Mouse (Mus musculus) limb, embryonic 10.5 days (tissue): ENCODE results near the gene Tmem94. TPM values are rescaled to one million over a fixed set of nuclear protein-coding genes. Genes with fewer than 3 reads are reported as not detected.
A peak's percentile ranks its signal among the peaks of the same experiment; 100 is the strongest.

Experiments
- DNase-seq: peaks from one replicate; pipeline ENCODE4 v3.0.0-alpha.2; 2017; ENCODE audit warnings: low spot score
- H3K27ac ChIP-seq: fragments of 300-500 bp; sonication (generic); 2 replicates; pipeline ENCODE4 v1.5.1; 2016; ENCODE audit warnings: mild to moderate bottlenecking
- H3K27me3 ChIP-seq: fragments of 300-500 bp; sonication (generic); 2 replicates; pipeline ENCODE4 v1.6.1; 2016; ENCODE audit warnings: low read depth, mild to moderate bottlenecking; ENCODE audit not compliant: poor library complexity, severe bottlenecking
- H3K36me3 ChIP-seq: fragments of 300-500 bp; sonication (generic); 2 replicates; pipeline ENCODE4 v1.6.1; 2016; ENCODE audit warnings: mild to moderate bottlenecking, moderate library complexity
- H3K4me1 ChIP-seq: fragments of 300-500 bp; sonication (generic); 2 replicates; pipeline ENCODE4 v1.6.1; 2016
- H3K4me3 ChIP-seq: fragments of 300-500 bp; sonication (generic); 2 replicates; pipeline ENCODE4 v1.5.1; 2016; ENCODE audit warnings: mild to moderate bottlenecking, moderate library complexity
- H3K9me3 ChIP-seq: fragments of 300-500 bp; sonication (generic); replicated peaks from 2 replicates; pipeline ENCODE4 v1.6.1; 2016; ENCODE audit warnings: mild to moderate bottlenecking
- WGBS: fragments of 180-500 bp; shearing (Covaris S2); methylation state at CpG from one replicate; pipeline ENCODE4 v1.1.7; 2016; 5-methylcytosine and 5-hydroxymethylcytosine counted together
- polyA plus RNA-seq: library from polyadenylated mRNA; unstranded; fragments of >200 nt; fragmentation: Nextera tagmentation; extraction: Ambion mirVana; gene quantifications from 2 replicates; pipeline ENCODE4 v1.2.1, GENCODE M21; 2016

Gene Tmem94
- polyA plus RNA-seq, 1 experiment from 2014 or later, result 37.7 TPM

DNA sequence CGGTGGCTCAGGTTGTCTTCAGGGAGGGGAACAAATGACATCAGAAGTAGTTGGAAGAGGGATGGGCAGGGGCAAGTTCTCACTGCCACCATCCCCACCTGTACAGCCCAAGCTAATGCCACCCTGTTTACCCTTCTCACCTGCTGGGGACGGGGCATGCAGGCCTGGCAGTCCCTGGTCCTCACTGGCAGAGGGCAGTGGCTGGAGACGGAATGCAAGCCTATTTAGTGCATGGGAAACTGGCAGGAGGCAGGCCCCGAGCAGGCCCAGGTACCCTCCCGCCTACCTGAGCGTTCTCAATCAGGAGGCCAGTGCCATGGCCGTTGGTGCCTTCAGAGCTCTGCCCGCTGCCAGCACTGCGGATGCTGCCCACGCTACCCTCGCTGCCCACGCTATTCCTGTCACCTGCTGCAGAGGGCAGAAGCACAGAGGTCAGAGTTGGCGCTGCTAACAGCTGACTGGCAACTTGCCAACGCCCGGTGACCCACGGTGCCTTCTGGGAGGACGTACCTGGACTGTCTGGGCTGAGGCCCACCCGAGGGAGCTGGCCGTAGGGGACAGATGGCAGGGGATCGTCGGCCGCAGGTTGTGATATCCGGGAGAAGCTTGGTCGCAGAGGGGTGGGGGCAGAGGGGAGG, 38.0 kb downstream of the Tmem94 start:
- no peaks in the 10 kb centered on the region for H3K9me3 ChIP-seq
- no peak for DNase-seq
- H3K36me3 ChIP-seq, result peaks cover 98% of the 10 kb centered on the region
- no peak overlapping the region for H3K4me3 ChIP-seq
- WGBS, result 95% methylated on average over 24 of the region's 24 CpGs
- peaks cover 8% of the 10 kb centered on the region; the same call in 1 of the 2 replicates for H3K4me1 ChIP-seq
- H3K27me3 ChIP-seq, result no peaks in the 10 kb centered on the region
- no peak overlapping the region for H3K27ac ChIP-seq

DNA sequence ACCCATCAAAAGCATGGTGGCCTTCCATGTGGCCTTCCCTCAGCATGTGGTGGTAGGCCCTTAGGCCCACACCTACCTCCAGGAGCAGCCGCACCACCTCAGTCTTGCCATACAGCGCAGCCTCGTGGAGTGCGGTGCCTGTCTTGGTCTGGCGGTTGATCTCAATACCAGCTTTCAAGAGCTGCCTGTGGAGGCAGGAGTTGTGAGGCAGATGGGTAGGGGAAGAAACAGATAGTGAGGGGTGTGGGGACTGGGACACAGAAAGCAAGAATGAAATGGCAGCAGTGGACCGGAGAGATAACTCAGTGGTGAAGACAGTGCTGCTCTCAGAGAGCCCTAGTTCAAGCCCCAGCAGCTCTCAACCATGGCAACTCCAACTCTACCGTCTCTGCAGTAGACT, 39.8 kb downstream of the Tmem94 start:
- H3K4me1 ChIP-seq, result peaks cover 26% of the 10 kb centered on the region
- no peak overlapping the region for H3K4me3 ChIP-seq
- DNase-seq, result no peak

DNA sequence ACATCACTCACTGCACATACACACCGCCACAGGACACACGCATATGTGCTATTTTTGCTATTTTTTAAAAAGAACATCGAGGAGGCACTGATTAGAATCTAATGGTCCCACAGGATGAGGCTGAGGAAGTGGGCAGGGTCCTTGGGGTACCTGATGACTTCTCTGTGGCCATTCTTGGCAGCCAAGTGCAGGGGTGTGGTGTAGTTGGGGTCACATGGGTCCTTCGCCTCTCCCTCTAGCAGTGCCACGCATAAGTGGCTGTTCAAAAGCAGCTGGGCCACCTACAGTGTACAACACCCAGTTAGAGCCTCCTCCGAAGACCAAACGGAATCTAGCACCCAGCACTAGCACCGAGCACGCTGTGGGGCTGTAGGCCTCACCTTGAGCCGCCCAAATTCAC, 40.9 kb downstream of the Tmem94 start:
- H3K36me3 ChIP-seq, result peaks cover 98% of the 10 kb centered on the region
- H3K4me1 ChIP-seq, result peaks cover 37% of the 10 kb centered on the region
- H3K9me3 ChIP-seq, result no peaks in the 10 kb centered on the region
- DNase-seq, result no peak
- H3K27ac ChIP-seq, result no peak overlapping the region
- no peak overlapping the region for H3K4me3 ChIP-seq
- WGBS, result 95% methylated on average over 10 of the region's 10 CpGs
- H3K27me3 ChIP-seq, result no peaks in the 10 kb centered on the region

More for the DNA sequence above, 39.8 kb downstream of the Tmem94 start:
- Histone ChIP-seq H3K27me3 (no peaks in the 10 kb centered on the region), H3K9me3 (no peaks in the 10 kb centered on the region), H3K27ac (no peak overlapping the region), H3K36me3 (peaks cover 98% of the 10 kb centered on the region)
- 91% methylated on average over 7 of the region's 7 CpGs for WGBS

DNA sequence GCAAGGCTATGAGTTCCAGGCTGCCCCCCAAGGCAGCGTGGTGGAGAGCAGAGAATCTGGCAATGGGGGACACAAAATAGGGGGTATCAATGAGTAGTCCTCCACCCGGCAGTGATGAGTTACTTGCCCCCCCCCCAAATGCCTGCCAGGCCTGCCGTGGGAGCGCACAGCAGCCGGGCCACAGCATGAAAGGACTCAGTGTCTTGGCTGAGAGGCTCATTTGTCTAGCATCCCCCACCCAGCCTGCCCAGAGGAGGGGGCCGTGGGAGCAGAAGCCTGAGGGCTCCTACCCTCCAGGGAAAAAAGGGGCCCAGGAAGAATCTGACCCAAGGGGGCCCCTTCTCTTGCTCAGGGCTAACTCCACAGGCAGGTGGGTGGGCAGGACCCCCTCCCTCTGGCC, 42.1 kb downstream of the Tmem94 start:
- no peak overlapping the region; the same call in 1 of the 2 replicates for H3K27ac ChIP-seq
- no peak overlapping the region for H3K4me3 ChIP-seq
- DNase-seq, result no peak
- H3K9me3 ChIP-seq, result no peaks in the 10 kb centered on the region
- H3K4me1 ChIP-seq, result peaks cover 48% of the 10 kb centered on the region
- WGBS, result 93% methylated on average over 6 of the region's 6 CpGs
- H3K27me3 ChIP-seq, result no peaks in the 10 kb centered on the region
- peaks cover 97% of the 10 kb centered on the region for H3K36me3 ChIP-seq

DNA sequence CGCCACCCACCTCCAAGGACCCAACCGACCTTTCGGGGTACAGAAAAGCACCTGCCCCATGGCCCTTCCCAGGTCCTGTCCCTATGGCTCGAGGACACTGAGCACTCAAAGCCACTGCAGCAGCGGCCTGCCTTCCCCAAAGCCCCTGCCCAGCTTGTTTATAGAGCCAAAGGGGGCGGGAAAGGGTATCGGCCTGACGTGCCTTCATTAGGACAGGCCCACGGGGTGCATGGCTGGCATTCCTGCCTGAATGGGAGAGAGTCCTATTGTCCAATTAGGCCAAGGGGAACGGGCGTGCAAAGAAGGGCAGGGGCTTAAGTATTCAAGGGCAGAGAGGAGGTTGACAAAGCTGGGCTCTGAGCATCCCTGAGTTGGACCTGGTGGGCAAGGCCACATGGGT, 42.7 kb downstream of the Tmem94 start:
- H3K27ac ChIP-seq, result peak overlapping the region; percentile 27; the same call in 1 of the 2 replicates
- H3K9me3 ChIP-seq, result no peaks in the 10 kb centered on the region
- DNase-seq, result no peak
- peaks cover 55% of the 10 kb centered on the region for H3K4me1 ChIP-seq
- no peak overlapping the region for H3K4me3 ChIP-seq
- WGBS, result 81% methylated on average over 11 of the region's 11 CpGs
- no peaks in the 10 kb centered on the region for H3K27me3 ChIP-seq
- peaks cover 91% of the 10 kb centered on the region for H3K36me3 ChIP-seq

DNA sequence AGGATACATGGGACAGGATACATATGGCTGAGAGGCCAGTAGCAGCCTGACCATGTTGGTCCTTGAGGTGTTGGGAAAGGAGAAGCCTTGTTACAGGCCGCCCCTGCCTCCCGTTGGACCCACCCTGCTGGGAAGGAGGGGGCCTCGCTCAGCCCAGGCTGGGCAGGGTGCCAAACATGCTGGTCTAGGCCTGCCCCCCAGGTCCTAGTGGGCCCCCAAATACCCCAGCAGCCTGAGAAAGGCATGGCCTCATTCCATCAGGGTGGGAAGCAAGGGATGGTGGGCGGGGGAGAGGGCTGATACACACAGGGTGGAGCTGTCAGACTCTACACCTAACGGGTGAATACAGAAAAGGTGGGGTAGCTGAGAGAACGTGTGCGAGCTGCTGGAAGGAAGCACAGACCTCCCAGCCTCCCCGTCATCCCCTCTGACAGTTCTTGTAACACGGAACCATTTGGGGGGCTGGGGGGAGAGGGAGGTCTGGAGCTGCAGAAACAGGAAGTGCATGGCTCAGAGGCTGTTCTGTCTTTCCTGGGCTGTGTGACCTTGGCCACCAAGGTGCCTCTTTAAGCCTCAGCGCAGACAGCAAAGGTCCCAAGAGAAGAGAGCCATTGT, 43.6 kb downstream of the Tmem94 start:
- Histone ChIP-seq H3K27me3 (no peaks in the 10 kb centered on the region), H3K4me3 (no peak overlapping the region), H3K36me3 (peaks cover 82% of the 10 kb centered on the region), H3K9me3 (no peaks in the 10 kb centered on the region), H3K4me1 (peaks cover 57% of the 10 kb centered on the region), H3K27ac (peak overlapping the region; percentile 47)
- WGBS, result 60% methylated on average over 10 of the region's 10 CpGs
- DNase-seq, result no peak

DNA sequence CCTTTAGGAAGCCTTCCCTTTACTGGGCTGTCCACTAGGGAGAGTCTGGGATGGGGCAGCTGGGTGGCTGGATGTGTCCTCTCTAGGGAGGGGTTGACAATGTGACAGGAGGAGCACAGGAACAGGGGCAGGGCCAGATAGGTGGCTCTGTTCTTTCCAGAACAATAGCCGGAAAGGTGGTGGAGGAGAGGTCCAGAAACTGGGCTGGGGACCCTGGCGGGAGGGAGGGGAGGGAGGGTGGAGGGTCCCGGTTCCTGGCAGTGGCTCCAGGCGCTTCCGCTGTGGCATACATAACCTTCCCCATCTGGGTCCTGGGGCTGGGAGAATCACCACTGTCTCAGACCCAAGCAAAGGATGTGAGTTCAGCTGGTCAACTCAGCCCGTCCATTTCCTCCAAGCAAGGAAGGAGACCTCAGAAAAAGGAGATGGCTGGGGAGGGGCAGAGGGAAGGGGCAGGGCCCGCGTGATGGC, 44.1 kb downstream of the Tmem94 start:
- no peak for DNase-seq
- Histone ChIP-seq H3K27me3 (no peaks in the 10 kb centered on the region), H3K36me3 (peaks cover 77% of the 10 kb centered on the region), H3K27ac (peak overlapping the region; percentile 47), H3K9me3 (no peaks in the 10 kb centered on the region), H3K4me1 (peaks cover 62% of the 10 kb centered on the region), H3K4me3 (no peak overlapping the region)
- WGBS, result 68% methylated on average over 8 of the region's 8 CpGs

DNA sequence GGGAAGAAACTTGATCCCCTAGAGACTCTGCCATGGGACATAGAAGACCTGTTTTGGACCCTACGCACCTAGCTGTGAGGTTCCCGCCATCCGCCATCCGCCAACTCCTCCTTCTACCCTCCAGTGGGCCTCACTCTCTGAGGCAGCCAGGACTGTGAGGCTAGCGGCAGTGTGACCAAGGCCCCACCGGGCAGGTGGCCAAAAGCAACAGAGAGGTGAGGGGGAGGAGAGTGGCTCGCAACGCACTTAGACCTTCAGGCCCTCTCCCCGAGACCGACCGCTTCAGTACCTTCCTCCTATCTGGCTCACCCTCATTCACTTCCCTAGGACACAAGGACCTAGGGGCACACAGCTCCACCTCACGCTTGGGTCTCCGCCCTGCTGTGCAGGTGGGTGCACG, 45.1 kb downstream of the Tmem94 start:
- Histone ChIP-seq H3K27ac (no peak overlapping the region), H3K36me3 (peaks cover 67% of the 10 kb centered on the region), H3K9me3 (no peaks in the 10 kb centered on the region), H3K27me3 (no peaks in the 10 kb centered on the region), H3K4me1 (peaks cover 70% of the 10 kb centered on the region), H3K4me3 (no peak overlapping the region)
- no peak for DNase-seq
- WGBS, result 93% methylated on average over 14 of the region's 14 CpGs

DNA sequence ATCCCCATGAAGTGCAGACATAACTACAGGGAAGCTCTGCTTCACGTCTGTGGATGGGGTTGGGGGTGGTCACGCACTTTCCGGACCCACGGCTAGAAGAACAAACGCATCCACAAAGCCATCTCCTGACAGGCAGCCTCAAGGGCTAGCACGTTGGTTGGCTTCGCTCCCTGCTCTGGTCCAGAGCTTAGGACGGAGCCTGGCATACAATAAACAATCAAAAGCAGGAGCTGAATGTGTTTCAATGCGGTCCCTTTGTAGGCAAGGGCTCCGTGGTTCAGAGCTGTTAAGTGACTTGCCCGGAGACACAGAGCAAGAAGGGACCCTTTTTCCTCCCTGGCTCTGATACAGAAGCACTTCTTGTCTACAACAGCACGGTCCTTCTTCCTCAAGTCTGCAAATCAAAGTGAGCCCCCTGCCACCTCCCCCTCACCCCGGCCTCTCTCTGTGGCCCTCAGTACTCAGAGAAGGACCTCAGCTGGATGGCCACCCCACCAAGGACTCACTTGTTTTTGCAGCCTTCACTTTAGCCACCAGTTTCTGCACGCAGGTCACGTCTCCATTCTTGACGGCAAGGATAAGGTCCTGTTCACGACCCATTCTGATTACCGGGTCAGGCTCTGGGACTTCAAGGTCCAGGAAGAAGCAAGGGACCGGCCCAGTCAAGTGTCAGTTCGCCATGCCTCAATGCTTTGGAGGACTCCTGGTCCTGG, 46.3 kb downstream of the Tmem94 start:
- H3K4me3 ChIP-seq, result peak overlapping the region; percentile 87
- H3K27ac ChIP-seq, result no peak overlapping the region
- DNase-seq, result no peak
- H3K27me3 ChIP-seq, result no peaks in the 10 kb centered on the region
- no peaks in the 10 kb centered on the region for H3K9me3 ChIP-seq
- H3K4me1 ChIP-seq, result peaks cover 78% of the 10 kb centered on the region
- peaks cover 60% of the 10 kb centered on the region for H3K36me3 ChIP-seq
- 87% methylated on average over 20 of the region's 20 CpGs for WGBS

DNA sequence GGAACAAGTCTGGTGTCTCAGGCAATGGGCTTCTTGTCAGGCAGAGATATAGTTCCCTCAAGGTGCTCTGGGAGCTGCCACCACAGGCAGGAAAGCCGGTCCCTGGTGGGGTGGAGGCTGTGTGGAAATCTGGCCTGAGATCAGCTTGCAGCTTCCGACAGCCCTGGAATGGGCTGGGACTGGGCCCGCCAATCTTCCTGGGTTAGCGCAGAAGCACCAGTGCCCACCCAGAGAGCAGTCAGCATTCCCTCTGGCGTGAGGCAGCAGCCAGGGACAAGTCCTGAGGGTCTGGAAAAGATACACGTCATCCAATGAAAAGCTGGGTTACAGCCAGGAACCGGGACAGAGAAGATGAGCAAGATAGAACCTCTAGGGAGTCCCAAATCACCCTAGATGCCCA, 46.9 kb downstream of the Tmem94 start:
- Histone ChIP-seq H3K27ac (peak overlapping the region; percentile 87; the same call in 1 of the 2 replicates), H3K9me3 (no peaks in the 10 kb centered on the region), H3K27me3 (no peaks in the 10 kb centered on the region), H3K36me3 (peaks cover 60% of the 10 kb centered on the region), H3K4me3 (peak overlapping the region; percentile 87), H3K4me1 (peaks cover 78% of the 10 kb centered on the region)
- no peak for DNase-seq
- 58% methylated on average over 7 of the region's 7 CpGs for WGBS

DNA sequence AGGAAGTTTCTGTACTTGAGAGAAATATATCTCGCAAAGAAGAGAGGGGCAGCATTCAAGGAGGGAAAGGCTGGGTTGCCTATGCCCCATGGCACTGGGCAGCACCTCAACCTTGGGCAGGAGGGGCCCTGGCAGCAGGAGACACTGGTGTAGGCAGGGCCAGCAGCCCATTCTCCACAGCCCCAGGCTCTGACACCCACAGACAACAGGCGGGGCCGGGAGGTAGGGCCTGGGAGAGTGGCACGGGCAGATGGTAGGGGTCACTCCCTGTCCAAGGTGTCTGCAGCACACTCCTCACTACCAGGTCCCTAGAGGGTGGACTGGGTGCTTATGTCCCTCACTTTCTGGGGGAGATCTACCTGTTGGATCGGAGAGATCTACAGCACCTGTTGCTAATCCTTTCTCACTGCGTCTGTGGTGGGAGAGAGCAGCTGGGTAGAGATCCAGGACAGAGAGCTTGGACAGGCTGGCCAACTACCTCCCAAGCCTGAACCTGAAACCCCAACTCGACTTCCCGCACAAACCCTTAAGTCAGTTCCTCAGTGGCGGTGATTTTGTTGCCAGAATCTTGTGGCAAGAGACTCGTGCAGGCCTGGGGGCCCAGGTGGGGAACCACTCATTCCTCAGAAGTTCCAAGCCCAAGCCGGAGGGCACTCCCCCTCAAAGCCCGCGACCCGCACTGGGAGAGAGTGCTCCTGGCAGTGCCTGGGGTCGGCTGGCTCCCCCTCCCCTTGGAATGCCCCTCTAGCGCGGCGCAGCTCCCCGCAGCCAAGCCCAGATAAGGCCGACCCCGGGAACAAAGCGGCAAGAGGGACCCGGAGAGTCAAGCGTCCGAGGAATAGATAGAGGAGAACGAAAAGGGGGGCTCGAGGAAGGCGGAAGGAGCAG, 47.5 kb downstream of the Tmem94 start:
- peak; percentile 74 for DNase-seq
- peak overlapping the region; percentile 87 for H3K4me3 ChIP-seq
- no peaks in the 10 kb centered on the region for H3K9me3 ChIP-seq
- H3K27ac ChIP-seq, result peak overlapping the region; percentile 87
- H3K4me1 ChIP-seq, result peaks cover 74% of the 10 kb centered on the region
- 4% methylated on average over 28 of the region's 28 CpGs for WGBS
- H3K27me3 ChIP-seq, result no peaks in the 10 kb centered on the region
- peaks cover 60% of the 10 kb centered on the region for H3K36me3 ChIP-seq

DNA sequence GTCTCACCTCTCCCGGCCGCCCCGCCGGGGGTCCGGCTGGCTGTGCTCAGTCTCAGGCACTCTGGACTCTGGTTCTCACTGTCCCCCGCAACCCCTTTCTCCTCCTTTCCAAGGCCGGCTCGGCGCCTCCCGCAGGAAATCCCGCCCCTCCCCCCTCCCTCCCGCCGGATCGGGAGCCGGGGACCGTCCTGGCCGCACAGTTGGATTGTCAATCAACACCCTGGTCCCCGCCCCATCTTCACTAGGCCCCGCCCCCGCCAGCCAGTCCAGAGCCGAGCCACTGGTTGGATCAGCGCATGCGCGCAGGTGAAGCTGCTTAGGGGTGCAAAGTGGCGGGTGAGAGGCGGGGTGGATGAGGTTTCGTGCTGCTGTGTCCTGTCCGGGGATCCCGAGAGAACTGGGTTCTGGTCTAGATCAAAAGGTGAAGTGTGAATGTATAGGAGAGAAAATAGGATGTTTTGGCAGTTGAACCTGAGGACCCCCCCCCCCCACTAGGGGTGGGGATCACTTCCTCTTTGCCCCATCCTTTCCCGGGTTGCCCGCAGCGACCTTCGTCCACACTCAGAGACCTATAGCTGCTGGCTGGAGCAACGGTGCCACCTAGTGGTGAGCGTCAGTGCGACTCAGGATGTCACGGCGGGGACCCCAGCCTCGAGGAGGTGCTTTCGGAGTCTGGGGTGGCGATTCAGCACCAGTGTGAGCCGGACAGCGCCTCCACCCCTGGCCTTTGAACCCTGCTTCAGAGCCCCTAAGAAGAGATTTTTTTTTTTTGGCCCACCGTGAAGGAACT, 48.5 kb downstream of the Tmem94 start, which contains the start of gene Caskin2:
Gene Caskin2, minus strand, starts transcription at position 133 of the 790 bp plus-strand sequence.
- Histone ChIP-seq H3K4me3 (peak within 1 kb of the TSS; percentile 87), H3K9me3 (no peaks in the 10 kb centered on the region), H3K27ac (peak within 1 kb of the TSS; percentile 87), H3K36me3 (peaks cover 59% of the 10 kb centered on the region), H3K4me1 (peaks cover 65% of the 10 kb centered on the region), H3K27me3 (no peaks in the 10 kb centered on the region)
- DNase-seq, result peak; percentile 99
- WGBS, result under 1% methylated on average over 43 of the region's 44 CpGs
